Mouse (Mus musculus): ENCODE results near the gene Hacd2. TPM values are rescaled to one million over a fixed set of nuclear protein-coding genes. Genes with fewer than 3 reads are reported as not detected.

Hacd2 gene
- polyA plus RNA-seq, 1 experiment from 2014 or later, result 82.4 TPM

DNA sequence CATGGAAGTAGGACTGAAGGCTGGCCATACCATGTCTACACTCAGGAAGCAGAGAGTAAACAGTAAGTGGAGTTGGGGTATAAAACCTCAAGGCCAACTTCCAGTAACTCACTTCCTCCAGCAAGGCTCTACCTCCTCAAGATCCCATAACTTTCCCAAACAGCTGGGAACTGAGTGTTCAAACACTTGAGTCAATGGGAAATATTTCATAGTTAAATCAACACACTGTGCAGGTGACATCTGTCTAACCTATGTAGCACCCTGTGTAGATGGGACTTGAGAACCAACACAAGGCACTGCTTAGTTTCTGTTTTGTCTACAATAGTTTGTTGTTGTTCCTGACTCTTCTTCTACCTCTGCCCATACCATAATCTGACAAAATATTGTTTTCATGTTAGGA is 13.8 kb upstream of the Hacd2 start:
- Histone ChIP-seq H3K36me3 (no peaks in the 10 kb centered on the region), H3K4me2 (no peak overlapping the region), H3K9me3 (replicated peaks) (no peaks in the 10 kb centered on the region), H3K4me1 (replicated peaks) (no peaks in the 10 kb centered on the region), H3K27me3 (no peaks in the 10 kb centered on the region), H3K9ac (no peak overlapping the region), H3K4me3 (replicated peaks) (no peak overlapping the region), H3K27ac (no peak overlapping the region)
- ATAC-seq (ENCODE audit: low read depth), result no peak
- DNase-seq, result no peak

DNA sequence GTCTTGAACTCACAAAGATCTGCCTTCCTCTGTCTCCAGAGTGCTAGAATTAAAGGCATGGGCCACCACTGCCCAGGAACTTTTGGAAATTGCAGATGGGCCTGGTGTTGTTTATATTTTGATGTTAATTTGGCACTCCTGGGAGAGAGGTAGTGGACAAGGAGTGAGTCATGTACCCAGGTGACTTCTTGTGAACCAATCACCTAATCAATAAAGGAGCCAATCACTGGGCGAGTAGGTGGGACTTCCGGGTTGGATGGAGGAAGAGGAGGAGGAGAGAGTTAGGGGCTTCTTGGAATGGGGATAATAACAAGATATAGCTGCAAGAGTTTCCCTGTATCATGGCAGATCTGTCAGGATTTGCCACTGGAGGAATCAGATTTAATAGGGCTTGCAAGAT is 8.7 kb upstream of the Hacd2 start:
- DNase-seq (no peak), ATAC-seq (ENCODE audit: low read depth) (no peak)
- H3K36me3 ChIP-seq, result no peaks in the 10 kb centered on the region
- H3K4me2 ChIP-seq, result no peak overlapping the region
- 62% methylated on average over 2 of the region's 2 CpGs for WGBS (ENCODE audit: insufficient replicate concordance)
- no peak overlapping the region for H3K4me3 ChIP-seq (replicated peaks)
- H3K27ac ChIP-seq, result no peak overlapping the region
- no peak overlapping the region for H3K9ac ChIP-seq
- no peaks in the 10 kb centered on the region for H3K27me3 ChIP-seq
- H3K9me3 ChIP-seq (replicated peaks), result no peaks in the 10 kb centered on the region
- H3K4me1 ChIP-seq (replicated peaks), result no peaks in the 10 kb centered on the region

DNA sequence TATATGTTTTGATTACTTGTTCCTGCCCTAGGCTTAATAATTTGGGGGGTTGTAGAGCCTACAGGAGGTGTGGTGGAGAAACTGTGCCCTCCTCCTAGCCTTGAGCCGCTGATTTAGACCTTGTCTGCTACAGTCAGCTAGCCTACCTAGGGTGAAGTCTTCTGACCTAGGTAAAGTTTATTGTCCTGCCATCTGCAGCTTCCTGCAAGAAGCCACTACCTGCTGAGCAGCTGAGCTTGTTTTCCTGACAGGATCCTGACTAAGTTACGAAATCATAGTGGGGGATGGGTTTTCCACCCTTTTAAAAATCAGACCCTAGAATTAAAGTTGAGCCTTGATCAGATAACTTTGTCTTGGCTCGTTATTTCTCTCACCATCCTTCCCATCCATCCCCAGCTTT is 5.7 kb upstream of the Hacd2 start:
- no peak overlapping the region for H3K27ac ChIP-seq

DNA sequence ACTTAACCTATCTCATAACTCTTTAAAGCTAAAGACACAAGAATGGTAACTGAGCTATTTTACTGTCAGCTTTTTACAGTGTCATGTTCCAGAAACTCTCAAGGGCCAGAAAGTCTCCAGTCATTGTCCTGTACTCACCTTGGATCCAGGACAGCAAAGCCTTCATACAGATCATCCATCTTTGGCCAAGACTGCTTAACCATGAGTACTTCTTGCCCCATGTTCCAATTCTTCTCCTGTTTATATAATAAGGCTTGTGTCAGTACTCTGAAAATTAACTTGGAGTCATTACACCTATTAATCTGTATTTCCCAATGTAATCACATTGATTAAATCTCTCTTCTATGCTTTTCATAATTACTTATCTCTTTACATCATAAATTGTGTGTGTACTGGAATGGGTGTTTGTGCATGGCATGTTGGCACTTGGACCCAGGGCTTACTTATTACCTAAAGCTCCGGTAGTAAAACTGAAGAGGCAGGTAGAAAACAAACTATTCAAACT is 3.7 kb upstream of the Hacd2 start:
- DNase-seq (no peak), ATAC-seq (ENCODE audit: low read depth) (no peak)
- no peak overlapping the region for H3K4me2 ChIP-seq
- peaks cover 12% of the 10 kb centered on the region; the same call in 1 of the 2 replicates for H3K27me3 ChIP-seq
- H3K36me3 ChIP-seq, result no peaks in the 10 kb centered on the region
- H3K9me3 ChIP-seq (replicated peaks), result no peaks in the 10 kb centered on the region
- peaks cover 7% of the 10 kb centered on the region; the same call in 1 of the 2 replicates for H3K4me1 ChIP-seq (replicated peaks)
- WGBS (ENCODE audit: insufficient replicate concordance), result 65% methylated on average over 1 of the region's 1 CpGs
- H3K4me3 ChIP-seq (replicated peaks), result no peak overlapping the region
- no peak overlapping the region for H3K9ac ChIP-seq
- H3K27ac ChIP-seq, result no peak overlapping the region

More for the DNA sequence above, 5.7 kb upstream of the Hacd2 start:
- Histone ChIP-seq H3K4me2 (no peak overlapping the region), H3K9ac (no peak overlapping the region), H3K9me3 (replicated peaks) (no peaks in the 10 kb centered on the region), H3K4me1 (replicated peaks) (no peaks in the 10 kb centered on the region), H3K27me3 (peaks cover 12% of the 10 kb centered on the region; the same call in 1 of the 2 replicates), H3K36me3 (no peaks in the 10 kb centered on the region), H3K4me3 (replicated peaks) (no peak overlapping the region)
- no peak for ATAC-seq (ENCODE audit: low read depth)
- 48% methylated on average over 3 of the region's 3 CpGs for WGBS (ENCODE audit: insufficient replicate concordance)
- no peak for DNase-seq

DNA sequence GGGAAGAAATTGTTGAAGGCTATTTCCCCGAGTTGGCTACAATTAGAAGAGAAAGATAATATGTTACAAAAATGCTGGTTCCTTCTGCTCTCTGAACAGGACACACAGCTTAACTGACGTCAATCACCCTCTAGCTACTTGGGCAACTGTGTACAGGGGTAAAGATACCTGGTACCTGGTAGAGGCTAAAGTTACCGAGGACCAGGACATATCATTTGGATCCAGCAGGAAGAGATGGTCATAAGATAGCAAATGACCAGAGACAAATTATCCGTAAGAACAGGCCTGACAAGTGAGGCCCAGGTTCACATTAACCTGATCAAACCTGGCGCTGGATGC is 356 bp upstream of the Hacd2 start:
- H3K4me3 ChIP-seq (replicated peaks), result peak overlapping the region; percentile 87
- H3K4me1 ChIP-seq (replicated peaks), result peaks cover 11% of the 10 kb centered on the region
- H3K9ac ChIP-seq, result no peak overlapping the region
- no peaks in the 10 kb centered on the region for H3K9me3 ChIP-seq (replicated peaks)
- H3K36me3 ChIP-seq, result peaks cover 10% of the 10 kb centered on the region
- no peak for ATAC-seq (ENCODE audit: low read depth)
- peaks cover 12% of the 10 kb centered on the region; the same call in 1 of the 2 replicates for H3K27me3 ChIP-seq
- peak overlapping the region; percentile 83 for H3K4me2 ChIP-seq
- no peak overlapping the region for H3K27ac ChIP-seq
- DNase-seq, result no peak
- 45% methylated on average over 5 of the region's 5 CpGs for WGBS (ENCODE audit: insufficient replicate concordance)

DNA sequence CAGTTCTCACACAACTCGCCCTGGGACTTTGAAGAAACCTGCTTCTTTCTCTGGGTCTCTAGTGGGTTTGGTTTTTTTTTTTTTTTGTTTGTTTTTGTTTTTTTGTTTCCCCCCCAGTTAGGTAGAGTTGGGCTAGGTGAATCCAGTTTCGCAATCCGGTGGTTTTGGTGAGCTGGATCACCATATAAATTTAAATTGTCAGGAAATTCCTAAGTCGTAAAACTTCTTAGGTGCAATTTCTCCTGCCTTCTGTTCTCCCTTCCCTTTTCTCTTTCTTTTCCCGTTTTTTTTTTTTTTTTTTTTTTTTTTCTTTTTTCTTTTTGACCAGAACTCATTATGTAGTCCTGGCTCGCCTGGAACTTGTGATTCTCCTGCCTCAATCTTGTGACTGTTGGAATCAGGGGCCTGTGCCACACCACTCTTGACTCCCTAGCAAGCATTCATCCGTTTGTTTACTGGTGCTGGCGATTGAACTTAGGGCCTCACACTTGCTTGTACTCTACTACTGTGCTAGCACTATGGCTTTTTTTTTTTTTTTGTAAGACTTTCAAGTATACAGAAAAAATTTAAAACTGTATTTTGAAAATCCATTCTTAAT is 1.0 kb downstream of the Hacd2 start:
- H3K27me3 ChIP-seq, result peaks cover 12% of the 10 kb centered on the region; the same call in 1 of the 2 replicates
- peak overlapping the region; percentile 87 for H3K4me3 ChIP-seq (replicated peaks)
- peak overlapping the region; percentile 83 for H3K4me2 ChIP-seq
- DNase-seq (no peak), ATAC-seq (ENCODE audit: low read depth) (no peak)
- WGBS (ENCODE audit: insufficient replicate concordance), result 11% methylated on average over 8 of the region's 8 CpGs
- H3K9me3 ChIP-seq (replicated peaks), result no peaks in the 10 kb centered on the region
- peak overlapping the region; percentile 90 for H3K9ac ChIP-seq
- peaks cover 10% of the 10 kb centered on the region for H3K36me3 ChIP-seq
- peaks cover 11% of the 10 kb centered on the region for H3K4me1 ChIP-seq (replicated peaks)
- peak overlapping the region; percentile 78; the same call in 1 of the 2 replicates for H3K27ac ChIP-seq

DNA sequence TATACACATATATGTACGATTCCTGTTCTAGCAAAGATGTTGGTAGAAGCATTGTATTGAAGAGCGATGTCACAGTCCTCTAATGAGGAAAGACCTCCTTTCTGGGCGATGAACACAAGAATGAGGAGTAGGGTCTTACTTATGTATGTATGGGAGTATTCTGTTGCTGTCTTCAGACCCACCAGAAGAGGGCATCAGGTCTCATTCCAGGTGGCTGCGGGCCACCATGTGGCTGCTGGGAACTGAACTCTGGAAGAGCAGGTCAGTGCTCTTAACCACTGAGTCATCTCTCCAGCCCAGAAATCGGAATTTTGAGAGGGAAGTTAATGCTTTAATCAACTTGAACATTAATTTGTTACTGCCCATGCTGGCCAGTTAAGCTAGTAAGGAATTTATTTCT is 2.1 kb downstream of the Hacd2 start:
- Histone ChIP-seq H3K4me1 (replicated peaks) (peaks cover 11% of the 10 kb centered on the region), H3K27me3 (peaks cover 11% of the 10 kb centered on the region; the same call in 1 of the 2 replicates), H3K27ac (no peak overlapping the region), H3K9me3 (replicated peaks) (no peaks in the 10 kb centered on the region), H3K4me2 (no peak overlapping the region), H3K36me3 (peaks cover 17% of the 10 kb centered on the region), H3K9ac (no peak overlapping the region), H3K4me3 (replicated peaks) (no peak overlapping the region)
- no peak for DNase-seq
- 80% methylated on average over 5 of the region's 5 CpGs for WGBS (ENCODE audit: insufficient replicate concordance)
- no peak for ATAC-seq (ENCODE audit: low read depth)

DNA sequence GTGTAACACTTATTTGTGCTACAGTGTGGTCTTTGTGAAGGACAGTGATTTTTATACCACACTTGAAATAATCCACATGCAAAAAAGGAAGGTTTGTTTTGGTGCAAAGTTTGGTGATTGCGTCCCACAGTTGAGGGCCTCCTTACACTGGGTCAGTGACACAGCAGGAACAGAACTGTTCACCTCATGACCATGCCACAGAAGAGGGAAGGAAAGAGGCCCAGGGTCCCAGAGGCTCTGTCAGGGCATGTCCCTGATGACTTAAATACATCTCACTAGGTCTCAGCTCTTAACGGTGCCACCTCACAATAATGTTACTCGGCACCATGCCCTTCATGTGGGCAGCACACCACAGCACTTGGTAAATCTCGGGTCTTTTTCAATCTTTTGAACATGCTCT is 3.1 kb downstream of the Hacd2 start:
- ATAC-seq (ENCODE audit: low read depth), result no peak
- Histone ChIP-seq H3K9me3 (replicated peaks) (no peaks in the 10 kb centered on the region), H3K4me2 (no peak overlapping the region), H3K4me3 (replicated peaks) (no peak overlapping the region), H3K27ac (no peak overlapping the region), H3K27me3 (0 out of 2 replicates have a peak, but pooled peaks cover 3% of the 10 kb centered on the region), H3K9ac (no peak overlapping the region), H3K36me3 (peaks cover 24% of the 10 kb centered on the region), H3K4me1 (replicated peaks) (peaks cover 11% of the 10 kb centered on the region)
- DNase-seq, result no peak
- WGBS (ENCODE audit: insufficient replicate concordance), result 69% methylated on average over 4 of the region's 4 CpGs

DNA sequence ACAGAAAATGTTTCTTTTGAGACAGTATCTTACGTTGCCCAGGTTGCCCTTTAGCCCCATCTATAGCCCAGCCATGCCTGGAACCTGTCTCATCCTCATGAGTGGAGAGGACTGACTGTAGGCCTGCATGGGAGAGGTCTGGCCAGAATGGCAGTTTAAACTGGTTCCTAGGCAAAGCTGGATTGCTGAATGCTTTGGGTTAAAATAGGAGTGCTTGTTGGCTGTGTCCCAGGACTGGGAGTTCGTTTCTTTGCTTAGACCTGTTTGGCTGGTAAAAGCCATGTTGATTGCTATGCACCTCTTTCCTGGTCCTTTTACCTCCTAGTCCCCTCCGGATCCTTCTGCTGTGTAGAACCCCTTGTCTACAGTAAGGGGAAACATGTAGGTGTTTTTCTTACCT is 11.0 kb downstream of the Hacd2 start:
- H3K4me1 ChIP-seq (replicated peaks), result peaks cover 32% of the 10 kb centered on the region
- peaks cover 16% of the 10 kb centered on the region for H3K36me3 ChIP-seq
- H3K27me3 ChIP-seq, result no peaks in the 10 kb centered on the region
- no peaks in the 10 kb centered on the region for H3K9me3 ChIP-seq (replicated peaks)
- DNase-seq (no peak), ATAC-seq (ENCODE audit: low read depth) (no peak)
- H3K4me3 ChIP-seq (replicated peaks), result no peak overlapping the region
- no peak overlapping the region; the same call in 1 of the 2 replicates for H3K27ac ChIP-seq
- H3K4me2 ChIP-seq, result no peak overlapping the region
- WGBS (ENCODE audit: insufficient replicate concordance), result 74% methylated on average over 3 of the region's 3 CpGs
- H3K9ac ChIP-seq, result no peak overlapping the region

DNA sequence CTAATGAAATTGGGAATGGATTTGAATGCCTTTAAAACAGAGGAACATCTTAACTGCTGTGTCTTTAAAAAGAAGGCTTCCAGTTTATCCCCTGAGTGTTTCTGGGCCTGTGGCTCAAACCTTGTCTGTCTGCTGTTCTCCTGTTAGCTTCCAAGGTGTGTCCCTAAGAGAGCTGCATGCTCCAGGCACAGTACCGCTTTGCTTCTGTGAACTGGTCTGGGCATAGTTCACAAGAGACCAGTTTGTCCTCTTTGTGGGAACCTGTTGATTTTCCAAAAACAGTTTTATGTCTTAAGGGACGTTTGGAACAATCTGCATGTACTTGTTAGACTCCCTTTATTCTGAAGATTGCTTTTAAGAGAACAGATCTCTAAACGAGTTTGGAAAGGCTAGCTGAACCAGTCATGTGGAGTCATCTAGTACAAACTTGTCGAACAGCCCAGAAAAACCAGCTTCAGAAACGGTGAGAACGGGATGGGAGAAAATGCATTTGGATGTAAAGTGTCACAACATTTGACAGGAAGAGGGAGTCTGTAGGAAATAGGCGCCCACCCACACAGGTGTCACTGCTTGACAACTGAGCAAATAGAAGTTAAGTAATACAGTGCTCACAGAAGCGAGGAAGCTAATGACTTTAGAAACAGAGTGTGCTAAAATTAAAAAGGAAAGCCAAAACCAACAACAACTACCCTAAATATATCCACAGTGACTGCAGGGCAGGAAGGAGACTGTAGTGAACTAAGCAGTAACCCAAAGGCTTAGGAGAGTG is 11.8 kb downstream of the Hacd2 start:
- H3K4me2 ChIP-seq, result no peak overlapping the region
- WGBS (ENCODE audit: insufficient replicate concordance), result 59% methylated on average over 8 of the region's 8 CpGs
- ATAC-seq (ENCODE audit: low read depth) (no peak), DNase-seq (no peak)
- H3K4me3 ChIP-seq (replicated peaks), result no peak overlapping the region
- H3K9ac ChIP-seq, result no peak overlapping the region
- no peaks in the 10 kb centered on the region for H3K9me3 ChIP-seq (replicated peaks)
- H3K27ac ChIP-seq, result no peak overlapping the region; the same call in 1 of the 2 replicates
- peaks cover 32% of the 10 kb centered on the region for H3K4me1 ChIP-seq (replicated peaks)
- no peaks in the 10 kb centered on the region for H3K27me3 ChIP-seq
- H3K36me3 ChIP-seq, result peaks cover 12% of the 10 kb centered on the region

DNA sequence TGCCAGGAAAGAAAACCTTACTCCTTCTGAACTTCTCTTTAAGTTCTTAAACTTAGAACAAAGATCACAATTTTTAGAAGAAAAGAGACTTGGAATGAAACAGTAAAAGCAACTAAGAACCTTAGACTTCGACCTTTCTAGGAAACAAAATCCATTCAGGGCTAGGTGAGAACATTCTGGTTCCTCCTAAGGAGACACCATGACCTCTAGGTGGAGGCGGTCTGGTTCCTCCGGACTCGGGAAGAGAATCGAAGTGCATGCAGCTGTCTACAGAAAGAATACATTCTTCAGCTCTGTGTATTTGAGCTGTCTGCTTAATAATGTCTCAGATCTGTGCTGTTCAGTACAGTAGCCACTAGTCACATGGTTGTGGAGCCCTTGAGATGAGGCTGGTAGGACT is 12.7 kb downstream of the Hacd2 start:
- Histone ChIP-seq H3K4me1 (replicated peaks) (peaks cover 32% of the 10 kb centered on the region), H3K4me3 (replicated peaks) (no peak overlapping the region), H3K27ac (no peak overlapping the region), H3K9me3 (replicated peaks) (no peaks in the 10 kb centered on the region), H3K4me2 (no peak overlapping the region), H3K27me3 (no peaks in the 10 kb centered on the region), H3K9ac (no peak overlapping the region), H3K36me3 (peaks cover 5% of the 10 kb centered on the region; the same call in 1 of the 2 replicates)
- ATAC-seq (ENCODE audit: low read depth) (no peak), DNase-seq (no peak)
- WGBS (ENCODE audit: insufficient replicate concordance), result 74% methylated on average over 5 of the region's 5 CpGs
